Mouse (Mus musculus): ENCODE measurements at regions not wholly inside any gene's neighbourhood (a gene's known extent, or its start where the extent isn't known, plus 50 kb on each side); places are given as distances from the start of the nearest gene placed in this dataset.

DNA sequence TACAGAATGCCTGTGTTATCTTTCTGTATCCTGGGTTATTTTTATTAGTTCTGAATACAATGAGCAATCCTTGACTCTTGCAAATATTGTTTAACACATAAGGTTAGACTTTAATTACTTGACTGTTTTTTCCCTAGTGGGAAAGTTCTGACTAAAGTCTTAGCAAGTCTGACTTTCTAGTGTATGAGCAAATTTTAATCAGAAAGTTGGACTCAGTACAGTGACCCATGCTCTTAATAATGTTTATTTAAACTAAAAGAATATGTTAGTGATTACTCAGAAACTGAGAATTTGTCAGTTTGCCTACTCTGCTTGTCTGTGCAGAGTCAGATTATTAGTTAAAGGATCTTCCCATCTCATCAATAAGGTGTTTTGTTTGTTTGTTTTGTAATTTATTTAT is 109.4 kb upstream of the Gorab start:
- TF ChIP-seq POLR2A (IDR thresholded peaks at IDR 0.05; ENCODE audit: insufficient read length, low read depth) (no peak), POLR2AphosphoS2 (IDR thresholded peaks at IDR 0.05; ENCODE audit: insufficient read length, low read depth) (no peak), USF1 (IDR thresholded peaks at IDR 0.05; ENCODE audit: low read depth) (no peak)
